Comparison of ENCODE assay signal across 25 mouse cellular contexts in the genomic region with DNA sequence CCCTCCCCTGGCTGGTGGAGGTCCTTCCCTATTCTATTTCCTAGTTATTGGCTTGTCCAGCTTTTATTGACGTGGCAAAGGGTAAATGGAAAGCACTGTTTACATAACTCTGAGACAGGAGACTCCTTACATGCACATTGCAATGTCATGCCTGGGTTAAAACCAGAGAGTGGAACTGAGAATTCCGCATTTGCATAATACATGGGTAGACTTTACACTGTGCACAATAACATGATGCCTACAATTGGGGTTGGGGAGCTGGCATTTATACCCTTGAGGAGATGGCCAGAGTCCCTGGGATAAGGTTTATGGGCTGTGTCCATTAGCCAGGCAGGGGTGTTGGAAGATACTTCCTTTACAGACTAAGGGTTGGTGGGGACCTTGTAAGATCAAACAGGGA. TPM values are rescaled to one million over a fixed set of nuclear protein-coding genes. Genes with fewer than 3 reads are reported as not detected.
A peak's percentile ranks its signal among the peaks of the same experiment; 100 is the strongest.
DNase-seq lines count a peak whose midpoint lies in the region; TF ChIP-seq lines count a peak whose summit lies in the region.
"Had no signal": no experiment of that assay in that cellular context is flagged by ENCODE, and none has a peak within 500 bp of the region (broad histone marks: within the 10 kb centered on the region; RNA-seq: fewer than 3 reads in every experiment).

No protein-coding gene starts in this region.

- no peak for TF ChIP-seq POLR2A in CH12.LX (IDR thresholded peaks at IDR 0.05; ENCODE audit: low read depth, low read length)

- no peak overlapping the region for H3K27ac ChIP-seq in heart, embryonic 10.5 days
- no peak overlapping the region for H3K27ac ChIP-seq in CH12.LX (ENCODE audit: insufficient read depth, low read depth)

- peak; percentile 63 for TF ChIP-seq EP300 in CH12.LX (IDR thresholded peaks at IDR 0.05; ENCODE audit: low read length)

- H3K79me2 ChIP-seq in CH12.LX (replicated peaks; ENCODE audit: control insufficient read depth, extremely low read depth, insufficient read depth, poor library complexity, severe bottlenecking): no peaks in the 10 kb centered on the region

- no peaks in the 10 kb centered on the region for H3K27me3 ChIP-seq in heart, embryonic 10.5 days (ENCODE audit: insufficient read depth, poor library complexity, severe bottlenecking)
- no peaks in the 10 kb centered on the region for H3K27me3 ChIP-seq in CH12.LX (replicated peaks)

- H3K4me2 ChIP-seq in CH12.LX (ENCODE audit: insufficient read depth, low read depth, poor library complexity, severe bottlenecking): peak overlapping the region; percentile 60

- no peaks in the 10 kb centered on the region for H3K4me1 ChIP-seq in heart, embryonic 10.5 days
- H3K4me1 ChIP-seq in CH12.LX (ENCODE audit: control insufficient read depth in 1 of 2, insufficient read depth in 2 of 2): peaks cover 6 to 14% of the 10 kb centered on the region in 2 experiments; a peak in 3 of 4 replicates

- 79% methylated on average over 2 of the region's 2 CpGs for WGBS in heart, embryonic 10.5 days

- TF ChIP-seq CTCF in CH12.LX (conservative IDR thresholded peaks at IDR 0.05 in 1 of 2, IDR thresholded peaks at IDR 0.05 in 1 of 2; ENCODE audit: low read depth in 2 of 2, low read length in 2 of 2): no peak

- H3K9me3 ChIP-seq in heart, embryonic 10.5 days: no peaks in the 10 kb centered on the region
- peaks cover 5% of the 10 kb centered on the region for H3K9me3 ChIP-seq in CH12.LX (replicated peaks; ENCODE audit: low read length)
- H3K9me3 ChIP-seq: G1E had no signal

- H3K36me3 ChIP-seq in heart, embryonic 10.5 days: no peaks in the 10 kb centered on the region
- peaks cover 0 to 6% of the 10 kb centered on the region in 2 experiments for H3K36me3 ChIP-seq in CH12.LX (replicated peaks in 1 of 2; ENCODE audit: control insufficient read depth in 1 of 2, insufficient read depth in 1 of 2, low read length in 1 of 2)
- H3K36me3 ChIP-seq: G1E had no signal

- no peak overlapping the region for H3K9ac ChIP-seq in CH12.LX (ENCODE audit: insufficient read depth, low read depth)

- no peak overlapping the region for H3K4me3 ChIP-seq in heart, embryonic 10.5 days
- H3K4me3 ChIP-seq in CH12.LX (replicated peaks in 1 of 3; ENCODE audit: low read depth in 2 of 3, low read length in 2 of 3, poor library complexity in 1 of 3): no peak overlapping the region

- intact Hi-C loops in gastrocnemius, postnatal 14 days (cut with DNase I; ENCODE audit: low total_unique reads): no loop called here

- in situ Hi-C loops in CH12.LX (cut with MboI; ENCODE audit: low pct_ligation_motif_present, low pct_unique_long_range_greater_than_20kb, low sequenced_read_pairs): loop anchor here (25.0 kb wide), 3 partner anchors 181 to 606 kb away; a partner anchor contains a TSS

- peak; percentile 51 for DNase-seq in heart, adult 11 months
- no peak for DNase-seq in heart, embryonic 10.5 days (ENCODE audit: low spot score)
- DNase-seq in testis, postnatal 10 days (ENCODE audit: low spot score): peak; percentile 7
- DNase-seq in testis, postnatal 14 days (ENCODE audit: low spot score): no peak
- no peak for DNase-seq in CH12.LX (ENCODE audit: extremely low read depth)
- DNase-seq in gastrocnemius, postnatal 14 days: no peak
- DNase-seq: adrenal gland, adult 2 months; adrenal gland, adult 8-10 months; adrenal gland, postnatal 10 days; adrenal gland, postnatal 14 days; adrenal gland, postnatal 25 days; adrenal gland, postnatal 36 days; B cell, adult 2 months; cerebellum, adult 11 months; cerebellum, adult 11-12 months; cerebellum, adult 18-20 months; cerebellum, adult 2 months had no signal

- dilution Hi-C loops in CH12.LX (cut with MboI; ENCODE audit: extremely low pct_ligation_motif_present, extremely low pct_unique_long_range_greater_than_20kb, low sequenced_read_pairs): no loop called here

- TF ChIP-seq RAD21 in CH12.LX (IDR thresholded peaks at IDR 0.05; ENCODE audit: low read depth, low read length): no peak

TF ChIP-seq in CH12.LX, 34 proteins besides CTCF, POLR2A, EP300 and RAD21:
- TF ChIP-seq IRF4 (IDR thresholded peaks at IDR 0.05; ENCODE audit: low read depth, low read length) (peak; percentile 57), ELF1 (IDR thresholded peaks at IDR 0.05; ENCODE audit: low read depth, low read length) (no peak)

RNA-seq across cellular contexts. Expression of a gene that starts 13.5 kb away (rescaled TPM):
- polyA plus RNA-seq in heart, embryonic 10.5 days (2016; fragmentation: Nextera tagmentation; extraction: Ambion mirVana): 12.0 and 16.2 TPM in 2 replicates
- total RNA-seq in CH12.LX (2012; rRNA removed) (5.0 and 5.6 TPM in 2 replicates), CH12.LX (2014; rRNA removed) (3.8 and 4.0 TPM in 2 replicates)
- 17.4 and 18.2 TPM in 2 replicates for polyA plus RNA-seq in CH12.LX (2012; ENCODE audit: insufficient read length, low read depth)
- 1 to 10 TPM; 3.2 to 4.8 TPM for total RNA-seq in gastrocnemius, postnatal 14 days (2021)

RNA-seq across cellular contexts. Expression of a gene that starts 14.6 kb away (rescaled TPM):
- 6.6 TPM in 2 replicates for polyA plus RNA-seq in heart, embryonic 10.5 days (2016; fragmentation: Nextera tagmentation; extraction: Ambion mirVana)
- total RNA-seq in CH12.LX (2012; rRNA removed) (4.7 and 5.2 TPM in 2 replicates), CH12.LX (2014; rRNA removed) (4.6 and 5.3 TPM in 2 replicates)
- polyA plus RNA-seq in CH12.LX (2012; ENCODE audit: insufficient read length, low read depth): 3.7 and 4.4 TPM in 2 replicates
- 1 to 10 TPM; 3.0 to 3.5 TPM for total RNA-seq in gastrocnemius, postnatal 14 days (2021)

RNA-seq across cellular contexts. Expression of a gene that starts 32.8 kb away (rescaled TPM):
- not detected in 2 replicates for polyA plus RNA-seq in heart, embryonic 10.5 days (2016; fragmentation: Nextera tagmentation; extraction: Ambion mirVana)
- total RNA-seq in CH12.LX (2012; rRNA removed) (not detected in 2 replicates), CH12.LX (2014; rRNA removed) (not detected in 2 replicates)
- not detected in 2 replicates for polyA plus RNA-seq in CH12.LX (2012; ENCODE audit: insufficient read length, low read depth)
- total RNA-seq in gastrocnemius, postnatal 14 days (2021): not detected
- total RNA-seq: adrenal gland, adult 18-20 months; adrenal gland, adult 2 months; adrenal gland, adult 8-10 months; adrenal gland, postnatal 10 days; adrenal gland, postnatal 14 days; adrenal gland, postnatal 25 days; adrenal gland, postnatal 36 days; adrenal gland, postnatal 4 days; ES-E14; G1E; MEL had no signal
- polyA plus RNA-seq: adrenal gland, adult 2 months; brain, embryonic 14.5 days; C2C12; cerebellum, adult 2 months; G1E; Patski had no signal

Comparison
In these comparisons a context has a peak if more than half of its experiments do, and no peak if none do; other contexts are left out.
1. DNase-seq: peak in heart, adult 11 months (single experiment) and testis, postnatal 10 days (single experiment); none in heart, embryonic 10.5 days (single experiment), testis, postnatal 14 days (single experiment), CH12.LX (single experiment) and gastrocnemius, postnatal 14 days (single experiment).